Mouse (Mus musculus): ENCODE measurements at regions not wholly inside any gene's neighbourhood (a gene's known extent, or its start where the extent isn't known, plus 50 kb on each side); places are given as distances from the start of the nearest gene placed in this dataset.
"Not testable (repeated sequence)": the region's sequence is repeated elsewhere in the genome, so short reads cannot be mapped to it uniquely, and the experiment has no call there.

- no peak for DNase-seq
Measured at GRCm38 (mm10) chr12:113333399-113333798, 147.7 kb downstream of the Tmem121 start.

- not testable (repeated sequence) for DNase-seq
Measured at GRCm38 (mm10) chr12:113333853-113334252, 148.1 kb downstream of the Tmem121 start.

DNA sequence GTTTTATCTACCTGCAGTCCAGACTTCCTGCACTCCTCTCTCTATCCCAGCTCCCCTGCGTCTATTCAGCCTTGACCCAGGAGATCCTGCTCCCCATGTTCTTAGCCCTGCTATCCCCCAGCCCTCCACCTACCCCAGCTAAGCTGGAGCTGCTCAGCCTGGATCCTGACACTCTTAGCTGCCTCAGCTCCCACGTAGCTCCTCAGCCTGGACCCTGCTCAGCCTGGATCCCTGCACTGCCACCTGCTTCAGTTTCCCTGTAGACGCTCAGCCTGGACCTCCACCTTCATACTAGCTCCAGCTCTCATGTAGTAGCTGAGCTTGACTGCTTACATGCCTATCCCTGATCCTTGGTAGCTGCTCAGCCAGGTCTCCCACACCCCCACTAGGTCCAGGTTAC lies 151.5 kb downstream of the Tmem121 start:
- no peak for DNase-seq

DNA sequence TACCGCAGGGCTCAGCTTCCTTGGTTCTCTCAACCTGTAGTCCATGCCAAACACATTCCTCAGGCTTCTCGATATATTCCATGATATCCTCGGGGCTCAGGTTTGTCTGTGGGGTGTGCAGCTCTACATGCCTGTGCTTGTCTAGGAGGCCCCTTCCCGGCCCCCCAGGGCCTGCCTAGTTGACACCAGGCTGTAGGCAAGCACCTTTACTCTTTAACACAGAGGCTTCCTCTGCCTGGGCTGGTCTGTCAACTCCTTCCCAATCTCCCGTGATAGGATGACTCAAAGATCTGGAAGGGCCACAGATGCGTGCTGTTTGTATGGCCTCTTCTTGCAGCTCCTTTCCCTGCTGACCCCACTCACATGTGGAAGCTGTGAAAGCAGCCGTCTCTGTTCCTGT lies 150.4 kb upstream of the Adam6b start:
- DNase-seq: no peak

- peak; percentile 76 for DNase-seq
Measured at GRCm38 (mm10) chr12:113341046-113341445, 148.3 kb upstream of the Adam6b start.

- no peak for DNase-seq
Measured at GRCm38 (mm10) chr12:113355132-113355531, 134.2 kb upstream of the Adam6b start.

DNA sequence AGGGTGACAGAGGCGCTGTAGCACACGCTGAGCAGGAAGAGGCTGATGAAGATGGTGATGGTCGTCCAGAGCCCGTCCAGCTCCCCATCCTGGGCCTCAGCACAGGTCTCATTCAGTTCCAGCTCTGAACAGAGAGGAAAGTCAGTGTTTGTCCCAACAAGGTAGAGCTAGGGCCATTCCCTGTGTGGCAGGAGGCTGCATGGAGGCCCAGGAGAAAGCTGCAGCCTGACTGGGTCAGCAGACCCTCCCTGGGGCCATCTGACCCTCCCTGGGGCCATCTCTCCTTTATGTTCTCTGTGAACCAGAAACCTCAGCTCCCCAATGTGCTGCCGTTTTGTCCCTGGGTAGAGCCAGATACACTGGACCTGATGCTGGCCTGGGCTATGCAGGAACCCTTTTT lies 131.2 kb upstream of the Adam6b start:
- DNase-seq: no peak

- DNase-seq: no peak
Measured at GRCm38 (mm10) chr12:113360032-113360431, 129.3 kb upstream of the Adam6b start.

- DNase-seq: no peak
Measured at GRCm38 (mm10) chr12:113362409-113363038, 126.8 kb upstream of the Adam6b start.

GRCm38 (mm10) chr12:113364023-113364422 lies 125.3 kb upstream of the Adam6b start:
- DNase-seq: no peak

- no peak for DNase-seq
Measured at GRCm38 (mm10) chr12:113364437-113364836, 124.9 kb upstream of the Adam6b start.

DNA sequence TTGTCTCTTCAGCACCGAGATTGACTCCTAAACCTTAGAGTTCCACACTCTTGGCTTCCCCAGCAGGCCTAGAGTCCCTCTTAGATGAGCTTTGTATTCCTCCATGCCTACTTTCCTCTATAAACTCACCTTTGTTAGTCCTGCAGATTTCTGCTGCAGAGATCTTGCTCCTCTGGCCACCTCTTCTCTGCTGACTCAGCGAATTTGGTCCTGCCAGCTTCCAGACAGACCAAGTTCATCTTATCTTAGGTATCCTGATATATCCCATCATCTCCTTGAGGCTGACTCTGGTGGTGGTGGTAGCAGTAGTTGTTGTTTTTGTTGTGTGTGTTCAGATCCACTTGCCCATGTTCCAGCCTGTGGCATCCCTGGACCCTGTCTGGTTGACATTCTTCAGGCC lies 123.5 kb upstream of the Adam6b start:
- no peak for DNase-seq

- DNase-seq: no peak
Measured at GRCm38 (mm10) chr12:113366394-113366793, 122.9 kb upstream of the Adam6b start.

- no peak for DNase-seq
Measured at GRCm38 (mm10) chr12:113401578-113402113, 87.7 kb upstream of the Adam6b start.

- DNase-seq: no peak
Measured at GRCm38 (mm10) chr12:113402823-113403222, 86.5 kb upstream of the Adam6b start.

- DNase-seq: no peak
Measured at GRCm38 (mm10) chr12:113411113-113411512, 78.2 kb upstream of the Adam6b start.

DNA sequence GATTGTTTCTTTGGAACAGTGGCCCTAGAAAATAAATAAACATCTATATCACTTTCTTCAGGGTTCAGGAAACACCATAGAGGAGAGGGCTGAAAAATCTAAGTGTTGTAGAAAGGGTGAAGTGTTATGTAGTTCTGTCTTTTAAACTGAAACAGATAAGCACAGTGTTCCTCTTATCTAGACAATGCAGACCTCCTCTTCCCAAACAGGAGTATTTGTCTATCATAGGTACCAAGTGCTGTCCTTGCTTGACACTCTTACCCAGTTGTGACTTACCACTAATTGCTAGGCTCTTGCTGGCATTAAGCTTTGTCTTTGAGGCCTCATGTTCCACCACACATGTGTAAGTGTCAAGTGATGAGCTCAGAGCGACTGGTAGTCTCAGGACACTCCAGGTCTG lies 75.3 kb upstream of the Adam6b start:
- no peak for DNase-seq

DNA sequence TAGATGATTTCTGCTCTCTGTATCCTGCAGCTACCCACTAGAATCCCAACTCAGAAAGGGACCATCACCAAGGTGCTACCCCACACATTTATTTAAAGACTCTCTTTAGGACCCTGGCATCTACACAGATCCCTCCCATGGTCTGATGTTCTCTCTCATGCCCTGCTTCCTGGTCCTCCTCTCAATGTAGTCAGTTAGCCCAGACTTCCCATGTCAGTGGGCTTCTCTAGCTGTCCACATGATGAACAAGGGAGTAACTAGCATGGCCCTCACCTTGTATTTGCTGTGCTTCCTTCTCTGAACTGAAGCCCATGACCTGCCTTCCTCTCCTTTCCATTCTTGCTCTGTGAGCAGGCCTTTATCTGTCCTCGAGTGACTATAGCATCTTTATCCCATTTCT lies 71.8 kb upstream of the Adam6b start:
- DNase-seq: no peak

DNA sequence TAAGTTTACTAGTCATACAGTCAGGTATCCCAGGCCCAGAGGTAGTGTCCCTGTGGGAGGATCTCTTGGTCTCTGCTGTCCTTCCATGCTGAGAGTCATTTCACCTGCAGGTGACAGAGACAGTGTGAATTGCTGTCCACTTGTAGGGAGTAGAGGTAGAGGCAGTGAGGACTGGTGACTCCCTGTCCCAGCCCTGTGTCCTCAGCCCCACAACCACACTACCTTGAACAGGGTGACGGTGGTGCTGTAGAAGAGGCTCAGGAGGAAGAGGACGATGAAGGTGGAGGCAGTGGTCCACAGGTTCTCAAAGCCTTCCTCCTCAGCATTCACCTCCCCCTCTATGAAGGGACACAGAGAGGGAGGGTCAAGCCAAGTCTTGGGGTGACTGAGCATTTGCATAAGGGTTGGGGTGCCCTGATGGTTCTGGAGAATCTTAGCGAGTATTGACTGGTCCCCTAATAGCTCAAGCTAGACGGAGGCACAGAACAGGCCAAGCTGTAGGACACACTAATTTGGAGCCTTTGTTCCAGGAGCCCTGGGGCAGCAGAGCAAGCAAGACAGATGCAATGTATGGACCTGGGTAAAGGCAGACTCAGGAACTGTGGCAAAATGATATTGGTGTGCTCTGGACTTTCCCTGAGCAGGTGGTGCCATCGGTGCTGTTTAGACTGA lies 70.4 kb upstream of the Adam6b start:
- DNase-seq: no peak

DNA sequence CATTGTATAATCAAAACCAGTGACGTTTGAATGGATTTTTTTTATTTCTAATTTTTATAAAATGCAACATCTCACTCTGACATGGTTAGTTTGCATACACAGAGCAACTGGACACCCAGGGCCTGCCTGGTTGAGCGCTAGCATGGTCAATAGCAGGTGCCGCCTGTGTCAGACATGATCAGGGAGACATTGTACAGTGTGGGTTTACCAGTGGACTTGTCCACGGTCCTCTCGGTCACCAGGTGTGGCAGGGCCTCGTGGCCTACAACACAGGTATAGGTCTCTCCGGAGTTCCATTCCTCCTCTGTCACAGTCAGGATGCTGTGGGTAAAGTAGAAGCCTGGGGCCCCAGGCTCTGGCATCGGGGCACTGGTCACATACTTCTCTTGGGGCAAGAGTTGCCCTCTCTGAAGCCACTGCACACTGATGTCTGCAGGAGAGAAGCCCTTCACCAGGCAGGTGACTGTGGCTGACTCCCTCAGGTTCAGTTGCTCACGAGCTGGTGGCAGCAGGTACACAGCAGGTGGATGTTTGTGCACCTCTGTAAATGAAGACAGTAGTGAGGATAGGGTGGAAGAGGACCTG lies 68.5 kb upstream of the Adam6b start:
- DNase-seq: no peak

DNA sequence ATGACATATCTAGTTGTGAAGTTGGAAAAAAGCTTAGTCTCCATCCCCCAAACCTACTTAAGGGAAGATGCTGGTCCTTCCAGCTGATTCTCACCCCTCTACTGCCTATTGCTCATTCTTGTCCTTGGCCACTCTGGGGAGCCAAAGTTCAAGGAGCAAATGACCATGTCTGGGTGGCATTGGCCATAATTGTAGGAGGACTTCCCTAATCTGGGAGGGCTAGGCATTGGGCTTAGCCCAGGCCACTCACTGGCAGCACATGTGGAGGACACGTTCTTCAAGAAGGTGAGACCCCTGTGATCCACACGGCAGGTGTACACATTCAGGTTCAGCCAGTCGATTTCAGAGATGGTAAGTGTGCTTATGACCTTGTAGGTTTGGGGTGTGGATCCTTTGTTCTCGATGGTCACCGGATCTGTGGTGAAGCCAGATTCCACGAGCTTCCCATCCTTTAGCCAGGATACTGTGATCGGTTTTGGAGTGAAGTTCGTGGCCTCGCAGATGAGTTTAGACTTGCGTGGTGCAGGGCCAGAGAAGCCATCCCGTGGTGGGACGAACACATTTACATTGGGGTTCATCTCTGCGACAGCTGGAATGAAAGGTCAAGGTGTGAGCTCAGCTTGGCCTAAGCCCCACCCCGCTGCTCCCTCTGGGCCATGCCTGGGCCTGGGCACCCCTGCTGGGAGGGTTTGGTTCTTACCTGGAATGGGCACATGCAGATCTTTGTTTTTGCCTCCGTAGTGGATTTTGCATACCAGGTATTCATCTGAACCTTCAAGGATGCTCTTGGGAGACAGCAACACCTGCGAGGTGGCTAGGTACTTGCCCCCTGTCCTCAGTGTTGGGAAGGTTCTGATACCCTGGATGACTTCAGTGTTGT lies 67.4 kb upstream of the Adam6b start:
- DNase-seq: peak; percentile 33

- no peak for DNase-seq
Measured at GRCm38 (mm10) chr12:113422736-113423254, 66.5 kb upstream of the Adam6b start.
